In genomic region chr6:65642431-65642830, GRCm38 (mm10) we compare ENCODE assay signal across 26 mouse cellular contexts. TPM values are rescaled to one million over a fixed set of nuclear protein-coding genes. Genes with fewer than 3 reads are reported as not detected.
A peak's percentile ranks its signal among the peaks of the same experiment; 100 is the strongest.
DNase-seq lines count a peak whose midpoint lies in the region; ATAC-seq and TF ChIP-seq lines count a peak whose summit lies in the region.
"Had no signal": no experiment of that assay in that cellular context is flagged by ENCODE, and none has a peak within 500 bp of the region (broad histone marks: within the 10 kb centered on the region; RNA-seq: fewer than 3 reads in every experiment).

No protein-coding gene starts in this region.

- ATAC-seq in forebrain, embryonic 13.5 days, result no peak
- no peak for ATAC-seq in liver, postnatal 0 days
- ATAC-seq: forebrain, embryonic 16.5 days; hindbrain, postnatal 0 days; inflammation-experienced regulatory T-cells, adult 6 months; intestine, embryonic 16.5 days; Patski had no signal

- no peak overlapping the region for H3K4me3 ChIP-seq in forebrain, embryonic 10.5 days
- H3K4me3 ChIP-seq in forebrain, embryonic 13.5 days, result no peak overlapping the region
- no peak overlapping the region for H3K4me3 ChIP-seq in liver, postnatal 0 days (ENCODE audit: low read depth, low read length)
- H3K4me3 ChIP-seq: gastrocnemius, adult 2 months; heart, embryonic 13.5 days had no signal

- no peak for TF ChIP-seq CTCF in liver, postnatal 0 days (IDR thresholded peaks at IDR 0.05; ENCODE audit: low read depth)

- H3K27ac ChIP-seq in forebrain, embryonic 10.5 days, result 0 out of 2 replicates have a peak overlapping the region, but pooled peaks have one; percentile 20
- H3K27ac ChIP-seq in forebrain, embryonic 13.5 days, result no peak overlapping the region
- no peak overlapping the region for H3K27ac ChIP-seq in liver, postnatal 0 days (ENCODE audit: low read depth)
- H3K27ac ChIP-seq: gastrocnemius, adult 2 months; heart, embryonic 13.5 days; hindbrain, embryonic 14.5 days; hindbrain, postnatal 0 days had no signal

- TF ChIP-seq EP300 in liver, postnatal 0 days (IDR thresholded peaks at IDR 0.05; ENCODE audit: low read depth), result no peak

- no peaks in the 10 kb centered on the region for H3K36me3 ChIP-seq in forebrain, embryonic 10.5 days (replicated peaks)
- H3K36me3 ChIP-seq in forebrain, embryonic 13.5 days (ENCODE audit: poor library complexity, severe bottlenecking), result no peaks in the 10 kb centered on the region
- H3K36me3 ChIP-seq in liver, postnatal 0 days (replicated peaks; ENCODE audit: insufficient read depth, low read length), result no peaks in the 10 kb centered on the region
- H3K36me3 ChIP-seq: G1E; heart, embryonic 13.5 days had no signal

- no peaks in the 10 kb centered on the region for H3K27me3 ChIP-seq in forebrain, embryonic 10.5 days (ENCODE audit: poor library complexity, severe bottlenecking)
- no peaks in the 10 kb centered on the region for H3K27me3 ChIP-seq in forebrain, embryonic 13.5 days
- no peaks in the 10 kb centered on the region for H3K27me3 ChIP-seq in liver, postnatal 0 days (ENCODE audit: insufficient read depth, low read length)
- H3K27me3 ChIP-seq: CH12.LX; heart, embryonic 13.5 days had no signal

- no peak overlapping the region for H3K4me2 ChIP-seq in forebrain, embryonic 13.5 days
- no peak overlapping the region for H3K4me2 ChIP-seq in liver, postnatal 0 days (ENCODE audit: low read depth, low read length)
- H3K4me2 ChIP-seq: heart, embryonic 13.5 days; hindbrain, embryonic 14.5 days had no signal

- H3K9me3 ChIP-seq in forebrain, embryonic 10.5 days, result peaks cover 10% of the 10 kb centered on the region; the same call in 1 of the 2 replicates
- H3K9me3 ChIP-seq in forebrain, embryonic 13.5 days (replicated peaks), result peaks cover 6% of the 10 kb centered on the region
- no peaks in the 10 kb centered on the region; the same call in 1 of the 2 replicates for H3K9me3 ChIP-seq in liver, postnatal 0 days (ENCODE audit: low read length)
- H3K9me3 ChIP-seq: G1E had no signal

- peaks cover 21% of the 10 kb centered on the region for H3K4me1 ChIP-seq in forebrain, embryonic 10.5 days
- H3K4me1 ChIP-seq in forebrain, embryonic 13.5 days, result peaks cover 7% of the 10 kb centered on the region; the same call in 1 of the 2 replicates
- H3K4me1 ChIP-seq in liver, postnatal 0 days (ENCODE audit: insufficient read depth), result peaks cover under 1% of the 10 kb centered on the region; the same call in 1 of the 2 replicates

- DNase-seq in forebrain, embryonic 10.5 days (ENCODE audit: extremely low spot score, low spot score), result no peak
- DNase-seq in liver, result peak; percentile 4
- no peak for DNase-seq in liver, postnatal 0 days
- DNase-seq in retina, postnatal 1 day, result peak; percentile 37
- no peak for DNase-seq in retina, embryonic 14.5 days (ENCODE audit: low spot score)
- DNase-seq: adrenal gland, postnatal 10 days; adrenal gland, postnatal 36 days; B cell, adult 2 months; cerebellum, adult 11 months; cerebellum, adult 8-10 months; cerebellum, postnatal 14 days; gastrocnemius, adult 2 months; gastrocnemius, postnatal 14 days; heart, adult 11 months; heart, postnatal 14 days; heart, postnatal 4 days had no signal

- no peak overlapping the region for H3K9ac ChIP-seq in forebrain, embryonic 13.5 days
- H3K9ac ChIP-seq in liver, postnatal 0 days (replicated peaks), result no peak overlapping the region
- H3K9ac ChIP-seq: heart, embryonic 13.5 days; hindbrain, embryonic 14.5 days had no signal

RNA-seq across cellular contexts. Expression of gene Ndnf, which starts 29.0 kb away (rescaled TPM):
- polyA plus RNA-seq in forebrain, embryonic 10.5 days (2016; fragmentation: Nextera tagmentation; extraction: Ambion mirVana), result 4.3 and 6.3 TPM in 2 replicates
- 2.1 and 2.6 TPM in 2 replicates for polyA plus RNA-seq in forebrain, embryonic 13.5 days (2015; fragmentation: Nextera tagmentation; extraction: Ambion mirVana)
- 0.01 and 0.08 TPM in 2 replicates for polyA plus RNA-seq in liver, postnatal 0 days (2015; fragmentation: Nextera tagmentation; extraction: Ambion mirVana)
- polyA plus RNA-seq: G1E, Patski had no signal

Comparison
In these comparisons a context has a peak if more than half of its experiments do, and no peak if none do; other contexts are left out.
1. DNase-seq: peak in liver (single experiment) and retina, postnatal 1 day (single experiment); none in forebrain, embryonic 10.5 days (single experiment), liver, postnatal 0 days (single experiment) and retina, embryonic 14.5 days (single experiment).